Mouse (Mus musculus) layer of hippocampus, adult 8-10 months (tissue): ENCODE data around the gene Angptl3. TPM values are rescaled to one million over a fixed set of nuclear protein-coding genes. Genes with fewer than 3 reads are reported as not detected.

ENCODE experiments used
- DNase-seq, 2 experiments: peaks; one replicate each; pipeline ENCODE4 v3.0.0; 2022; ENCODE audit warnings: low spot score in 2 of 2
- total RNA-seq, 4 experiments: library from RNA; stranded (reverse); gene quantifications; 2 replicates each; pipeline ENCODE4 v1.2.4; 2022

The Angptl3 gene
- total RNA-seq, result under 1 TPM in 2 of 4 experiments, not detected in 2; 0.47 to 0.75 TPM

DNA sequence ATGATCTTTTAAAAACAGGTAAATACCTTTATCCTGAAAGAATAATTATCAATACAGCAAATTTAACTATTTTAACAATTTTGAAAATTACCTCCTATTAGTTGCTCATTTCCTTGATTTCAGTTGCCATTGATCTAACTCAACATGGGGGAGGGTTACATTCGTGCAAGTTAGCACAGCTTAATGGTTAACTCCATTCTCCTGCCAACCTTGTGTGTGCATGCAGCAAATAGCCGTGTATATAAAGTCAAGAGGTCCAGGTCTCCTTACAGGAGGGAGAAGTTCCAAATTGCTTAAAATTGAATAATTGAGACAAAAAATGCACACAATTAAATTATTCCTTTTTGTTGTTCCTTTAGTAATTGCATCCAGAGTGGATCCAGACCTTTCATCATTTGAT is at the start of gene Angptl3:
Gene Angptl3 (plus strand): TSS at position 269 of the 400 bp plus-strand sequence.
- DNase-seq, result no peak

DNA sequence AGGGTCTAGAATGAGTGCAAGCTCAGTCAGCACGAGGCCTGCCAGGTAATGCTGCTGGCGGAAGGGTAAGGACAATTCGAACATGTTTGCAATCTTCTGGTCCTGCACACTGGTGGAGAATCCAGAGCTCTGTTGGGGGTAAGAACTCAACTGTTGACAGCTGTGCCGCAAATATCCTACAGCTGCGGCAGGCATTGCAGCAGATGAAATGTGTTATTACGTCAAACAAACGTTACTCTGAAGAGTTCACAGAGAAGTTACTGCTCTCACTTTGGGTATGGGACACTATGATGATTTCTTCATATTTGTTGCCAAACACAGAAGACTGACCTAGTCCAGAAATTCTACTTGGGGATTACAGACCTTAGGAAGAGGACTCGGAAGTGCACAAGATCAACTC is 46.1 kb upstream of the Angptl3 start:
- no peak for DNase-seq

DNA sequence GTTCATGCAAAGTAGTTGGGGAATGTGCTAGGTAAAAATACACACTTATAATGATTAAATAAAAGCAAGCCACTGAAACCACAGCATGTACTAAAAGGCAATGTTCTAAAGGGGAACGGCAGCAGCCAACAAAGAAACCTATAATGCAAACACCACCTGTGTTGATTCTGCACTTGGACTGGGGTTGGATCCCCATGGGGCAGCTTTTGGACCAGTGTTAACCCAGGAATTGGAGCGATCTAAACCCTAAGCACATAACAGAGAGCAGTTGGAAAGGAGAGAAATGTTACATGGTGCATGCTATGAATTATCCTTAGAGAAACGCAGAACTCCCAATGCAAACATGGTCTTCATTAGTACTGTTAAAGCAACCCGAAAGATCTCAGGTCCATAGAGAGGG is 37.3 kb upstream of the Angptl3 start:
- DNase-seq, result no peak

DNA sequence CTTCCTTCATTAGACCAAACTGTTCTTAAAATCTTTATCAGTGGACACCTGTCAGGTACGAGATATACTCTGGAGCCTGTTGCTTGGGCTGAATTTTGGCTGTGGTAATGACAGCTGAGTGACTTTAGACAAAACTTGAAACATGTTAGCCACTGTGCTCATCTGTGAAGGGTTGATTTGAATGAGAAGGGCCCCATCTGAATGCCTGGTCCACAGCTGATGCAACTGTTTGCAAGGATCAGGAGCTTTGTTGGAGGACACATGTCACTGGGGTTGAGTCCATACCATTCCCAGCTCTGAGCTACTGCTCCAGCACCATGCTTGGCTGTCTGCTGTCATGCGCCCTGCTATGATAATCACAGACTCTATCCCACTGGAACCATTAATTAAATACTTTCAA is 25.2 kb upstream of the Angptl3 start:
- no peak for DNase-seq

DNA sequence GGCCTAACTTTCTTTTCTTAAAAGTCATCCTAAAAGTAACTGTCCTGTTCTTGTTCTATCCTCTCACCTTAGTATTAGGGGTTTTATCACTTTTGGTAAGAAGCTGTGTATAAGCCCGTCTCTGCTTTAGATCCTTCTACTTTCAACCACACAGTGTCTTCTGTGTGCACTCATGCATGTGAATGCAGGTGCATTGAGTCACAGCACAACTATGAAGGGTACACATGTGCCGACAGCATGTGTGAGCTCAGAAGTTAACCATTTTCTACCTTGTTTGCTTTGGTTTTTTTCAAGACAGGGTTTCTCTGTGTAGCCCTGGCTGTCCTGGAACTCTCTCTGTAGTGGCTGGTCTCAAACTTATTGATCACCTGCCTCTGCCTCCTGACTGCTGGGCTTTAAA is 24.4 kb upstream of the Angptl3 start:
- DNase-seq, result no peak

DNA sequence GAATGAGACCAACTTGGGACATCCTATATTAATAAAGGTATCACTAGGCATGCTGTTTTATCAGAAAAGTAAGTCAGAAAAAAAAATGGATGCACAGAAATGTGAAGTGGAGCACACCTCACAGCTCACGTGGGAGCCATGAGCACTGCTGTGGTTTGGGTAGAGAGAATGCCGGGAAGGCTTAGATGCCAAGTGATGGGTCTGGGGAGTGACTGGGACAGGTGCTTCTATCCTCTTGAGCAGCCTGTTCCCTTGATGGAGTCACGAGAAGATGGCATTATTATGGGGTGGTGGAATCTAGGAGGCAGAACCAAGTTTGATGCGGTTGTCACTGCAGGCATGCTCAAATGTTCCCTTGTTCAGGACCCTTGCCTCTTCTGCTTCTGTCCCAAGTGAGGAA is 19.7 kb upstream of the Angptl3 start:
- no peak for DNase-seq

DNA sequence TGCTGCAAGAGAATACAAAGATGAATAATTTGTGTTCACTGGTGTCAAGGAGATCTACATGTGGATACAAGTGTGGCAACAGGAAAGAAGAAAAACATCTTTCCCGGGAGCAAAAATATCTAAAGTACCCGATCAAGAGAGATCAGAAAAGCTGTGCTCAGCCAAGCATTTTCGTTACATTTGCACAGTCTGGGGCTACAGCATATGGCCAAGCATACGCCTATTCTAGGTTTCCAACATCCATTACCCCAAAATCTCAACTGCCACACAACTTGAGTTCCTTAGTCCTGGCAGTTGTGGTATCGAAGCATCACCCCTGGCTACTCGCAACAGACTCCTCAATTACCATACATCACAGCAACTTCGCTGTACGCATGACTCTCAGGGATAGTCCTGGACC is 8.5 kb upstream of the Angptl3 start:
- no peak for DNase-seq

DNA sequence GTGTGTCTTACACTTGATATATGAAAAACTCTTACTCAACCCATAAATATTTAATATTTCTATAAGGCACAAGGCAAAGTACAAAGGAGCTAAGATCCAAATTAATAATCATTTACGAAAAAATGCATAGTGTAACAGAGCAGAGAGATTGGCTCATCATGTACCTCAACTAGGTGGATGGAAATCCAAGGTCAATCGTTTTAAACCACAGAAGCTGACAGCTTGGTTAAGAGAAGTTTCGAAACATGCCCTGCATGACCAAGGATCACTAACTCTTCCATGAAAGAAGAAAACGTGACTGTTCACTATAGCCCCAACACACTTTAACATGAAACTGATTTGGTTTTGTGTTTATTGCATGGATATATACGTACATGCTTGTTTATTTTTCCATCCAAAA is 2.4 kb upstream of the Angptl3 start:
- no peak for DNase-seq

DNA sequence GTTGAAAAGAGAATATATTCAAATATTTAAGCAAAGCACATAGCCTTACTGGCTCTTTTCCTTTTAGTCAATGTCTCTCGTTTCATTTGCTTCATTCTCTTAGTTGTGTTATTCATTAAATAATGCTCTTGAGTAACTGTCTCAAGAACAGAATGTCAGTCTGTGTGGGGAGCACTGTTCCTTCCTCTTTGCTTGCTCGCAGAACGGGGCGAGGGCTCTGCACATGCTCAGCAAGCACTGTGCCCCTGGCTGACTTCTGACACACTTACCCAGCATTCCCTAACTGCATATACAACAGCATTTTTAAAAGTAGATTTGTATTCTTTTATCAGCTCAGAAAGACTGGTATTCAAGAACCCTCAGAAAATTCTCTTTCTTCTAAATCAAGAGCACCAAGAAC is 2.2 kb downstream of the Angptl3 start:
- no peak for DNase-seq

DNA sequence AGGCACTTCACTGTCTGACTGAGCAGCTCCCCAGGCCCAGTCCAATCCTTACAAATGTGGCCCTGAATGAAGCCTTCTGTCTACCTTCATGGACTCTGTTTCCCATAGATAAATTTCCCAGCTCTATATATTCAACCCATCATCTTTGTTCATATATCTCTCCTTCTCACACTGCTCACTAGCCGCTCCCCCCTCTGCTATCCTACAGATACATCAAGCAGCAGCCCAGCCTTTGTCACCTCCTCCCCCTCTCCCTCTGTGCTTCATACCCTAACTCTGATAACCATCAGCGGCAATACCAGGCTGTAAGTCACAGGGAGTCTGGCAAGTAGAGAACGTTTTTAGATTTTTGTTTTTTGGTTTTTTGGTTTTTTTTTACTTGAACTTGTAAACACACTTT is 14.1 kb downstream of the Angptl3 start:
- no peak for DNase-seq

DNA sequence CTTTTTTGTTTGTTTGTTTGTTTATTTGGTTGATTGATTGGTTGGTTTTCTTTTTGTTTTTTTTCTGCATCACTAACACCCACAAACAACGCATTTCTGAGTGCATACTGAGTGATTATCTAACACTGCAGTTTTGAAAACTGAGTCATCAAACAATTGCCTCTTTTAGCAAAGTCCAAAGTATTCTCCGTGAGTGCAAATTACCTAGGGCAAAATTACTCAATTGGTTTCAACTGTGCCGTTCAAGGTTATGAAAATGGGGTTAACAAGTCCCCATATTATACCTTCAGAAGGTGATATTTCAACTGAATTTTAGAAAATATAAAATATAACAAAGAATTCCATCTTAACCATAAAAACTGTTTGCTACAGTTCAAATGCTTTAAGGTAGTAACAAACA is 15.7 kb downstream of the Angptl3 start:
- DNase-seq, result no peak

DNA sequence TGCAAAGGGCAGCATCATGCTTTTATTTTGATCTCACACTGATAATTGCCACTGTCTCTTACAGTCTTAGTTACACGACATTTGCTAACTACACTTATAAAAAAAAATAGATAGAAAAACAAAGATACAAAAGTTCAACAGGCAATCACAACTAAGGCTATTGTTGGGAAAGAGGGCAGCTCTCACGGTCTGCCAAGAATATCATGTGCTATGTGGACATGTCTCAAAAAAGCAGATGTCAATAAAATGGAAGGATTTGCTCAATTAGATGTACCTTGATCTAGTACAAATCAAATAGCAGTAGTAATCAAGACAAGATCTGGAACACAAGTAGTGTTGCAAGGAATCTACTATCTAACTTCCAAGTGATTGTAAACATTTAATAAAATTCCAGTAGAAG is 17.8 kb downstream of the Angptl3 start:
- no peak for DNase-seq

DNA sequence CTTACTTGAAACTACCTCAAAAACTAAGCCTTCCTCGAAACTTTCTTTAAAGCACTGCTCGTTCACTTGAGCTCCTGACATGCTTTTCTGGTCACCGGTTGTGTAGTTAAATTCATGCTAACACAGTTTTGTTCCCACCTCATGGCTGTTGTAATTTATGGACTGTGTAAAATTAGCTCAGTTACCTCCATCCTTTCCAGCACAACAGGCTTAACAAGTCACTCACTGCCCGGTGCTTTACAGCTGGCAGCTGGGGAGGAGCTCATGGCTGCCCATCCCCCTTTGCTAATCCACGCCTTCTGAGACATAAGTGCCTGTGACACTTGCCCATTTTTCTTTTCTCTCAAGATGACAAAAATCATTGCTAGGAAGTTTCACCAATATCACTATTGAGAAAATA is 33.8 kb downstream of the Angptl3 start:
- DNase-seq, result no peak

DNA sequence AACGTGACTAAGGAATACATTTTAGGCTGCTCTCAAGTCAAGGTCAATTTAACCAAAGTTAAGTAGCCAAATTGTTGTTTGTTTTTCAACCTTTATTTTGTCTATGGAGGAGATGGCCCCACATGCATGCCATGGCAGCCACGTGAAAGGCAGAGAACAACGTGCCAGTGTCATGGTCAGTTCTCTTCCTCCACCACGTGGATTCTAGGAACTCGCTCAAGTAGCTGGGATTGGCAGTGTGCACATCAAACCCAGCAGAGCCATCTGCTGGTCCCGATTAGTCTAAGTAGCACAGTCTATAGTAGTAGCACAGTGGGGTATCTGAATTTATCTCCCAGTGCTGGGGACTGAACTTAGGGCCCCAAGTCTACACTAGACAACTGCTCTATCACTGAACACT is 38.1 kb downstream of the Angptl3 start:
- no peak for DNase-seq

DNA sequence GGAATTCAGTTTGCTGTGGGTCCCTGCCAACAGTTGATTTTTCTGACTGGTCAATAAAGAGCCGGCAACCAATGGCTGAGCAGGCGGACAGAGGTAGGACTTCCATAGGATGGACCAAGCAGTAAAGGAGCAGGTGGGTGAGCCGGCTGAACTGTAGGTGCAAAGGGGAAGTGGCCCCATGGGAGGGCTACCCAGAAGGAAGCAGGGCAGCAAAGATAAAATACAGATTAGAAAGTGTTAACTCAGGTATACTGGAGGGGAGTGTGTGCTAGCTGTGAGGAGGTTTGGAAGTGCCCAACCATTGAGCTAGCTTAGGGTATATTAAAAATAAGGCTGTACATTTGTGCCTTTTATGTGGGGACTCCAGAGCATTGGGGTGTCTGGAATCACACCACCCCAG is 47.3 kb downstream of the Angptl3 start:
- no peak for DNase-seq

DNA sequence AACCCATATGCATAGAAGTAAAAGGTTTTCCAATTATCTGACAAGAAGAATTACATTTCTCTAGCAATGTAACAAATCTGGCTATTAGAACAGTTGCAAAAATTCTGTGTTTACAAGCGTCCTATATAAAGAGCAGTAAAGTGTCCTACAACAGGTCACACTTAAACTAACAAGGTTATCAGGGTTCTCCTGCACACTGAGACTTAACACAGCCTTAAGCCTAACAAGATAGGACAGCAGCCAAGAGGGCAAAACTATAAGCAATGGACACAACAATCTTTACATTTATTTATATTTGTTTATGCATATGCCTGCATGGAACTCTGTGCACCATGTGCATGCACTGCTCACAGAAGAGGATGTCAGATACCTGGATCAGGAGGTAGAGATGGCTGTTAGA is 50.4 kb downstream of the Angptl3 start:
- DNase-seq, result no peak

DNA sequence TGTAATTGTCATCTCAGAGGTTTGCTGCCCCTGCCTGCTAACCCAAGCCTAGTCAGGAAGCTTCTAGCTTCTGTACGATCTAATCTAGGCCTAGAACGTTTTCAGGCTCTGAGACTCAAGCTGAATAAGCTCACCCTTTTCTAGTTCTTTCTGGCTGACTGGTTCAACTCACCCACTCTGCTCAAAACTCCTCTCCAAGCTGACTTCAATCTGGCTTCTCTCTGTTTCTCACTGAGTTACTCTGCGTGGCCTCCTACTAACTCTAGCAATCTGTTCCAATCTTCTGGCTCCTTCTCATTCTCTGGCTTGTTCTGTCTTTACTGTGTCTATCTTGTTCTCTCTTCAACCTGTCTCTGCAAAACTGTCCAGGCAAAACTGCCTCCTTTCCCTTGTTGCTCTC is 53.1 kb downstream of the Angptl3 start:
- no peak for DNase-seq

DNA sequence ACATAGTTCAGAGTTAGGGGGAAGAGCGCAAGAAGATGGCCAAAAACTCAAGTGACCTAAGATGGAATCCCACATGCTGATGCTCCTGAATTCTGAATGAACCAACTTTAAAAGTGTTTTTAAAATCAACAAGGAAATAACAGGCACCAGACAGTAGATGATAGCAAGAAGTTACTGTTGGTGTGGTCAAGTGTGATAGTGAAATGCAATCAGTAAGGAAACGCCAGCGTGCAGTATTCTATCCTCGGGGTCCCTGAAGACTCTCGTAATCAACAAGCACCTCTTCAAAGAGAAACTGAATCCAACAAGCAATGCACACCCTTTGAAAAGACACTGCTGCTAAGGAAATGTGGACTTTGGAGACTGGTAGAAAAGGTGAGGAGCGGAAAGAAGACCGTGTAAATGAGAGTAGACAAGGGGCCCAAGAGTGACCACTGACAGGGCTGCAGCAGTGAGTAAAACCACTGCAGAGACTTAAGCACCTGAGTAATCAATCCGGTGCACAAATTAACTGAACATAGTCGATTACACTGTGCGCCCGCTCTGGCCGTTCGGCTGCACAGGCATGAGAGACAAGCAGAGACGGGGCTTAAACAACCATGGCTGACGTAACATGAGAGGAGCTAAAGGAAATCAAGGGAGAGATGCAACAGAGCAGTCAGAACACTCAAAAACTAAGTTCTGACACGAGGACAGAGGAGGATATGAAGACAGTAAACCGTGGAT is 57.2 kb downstream of the Angptl3 start:
- DNase-seq, result no peak

DNA sequence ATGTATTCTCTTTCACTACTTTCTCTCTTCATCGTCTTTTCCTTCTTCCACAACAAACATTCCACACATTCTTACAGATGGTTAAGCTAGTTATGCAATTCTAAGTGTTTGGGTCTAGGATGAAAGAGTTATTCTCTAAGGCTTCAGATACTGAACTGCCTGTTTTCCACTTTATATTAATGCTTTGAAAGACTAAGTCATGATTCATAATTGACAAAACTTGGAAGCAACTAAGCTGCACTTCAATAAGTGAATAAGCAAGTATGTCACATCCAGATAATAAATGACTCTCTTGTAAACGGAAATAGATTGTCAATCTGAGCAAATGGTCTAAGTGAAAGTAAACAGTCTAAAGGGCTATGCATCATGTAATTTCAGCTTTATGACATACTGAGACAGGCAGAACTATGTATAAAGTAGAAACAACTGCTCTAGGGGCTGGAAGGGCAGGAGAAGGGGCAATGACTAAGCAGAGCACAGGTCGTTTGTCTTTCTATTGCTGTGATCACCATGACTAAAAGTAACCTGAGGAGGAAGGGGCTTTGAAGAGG is 60.5 kb downstream of the Angptl3 start:
- no peak for DNase-seq

DNA sequence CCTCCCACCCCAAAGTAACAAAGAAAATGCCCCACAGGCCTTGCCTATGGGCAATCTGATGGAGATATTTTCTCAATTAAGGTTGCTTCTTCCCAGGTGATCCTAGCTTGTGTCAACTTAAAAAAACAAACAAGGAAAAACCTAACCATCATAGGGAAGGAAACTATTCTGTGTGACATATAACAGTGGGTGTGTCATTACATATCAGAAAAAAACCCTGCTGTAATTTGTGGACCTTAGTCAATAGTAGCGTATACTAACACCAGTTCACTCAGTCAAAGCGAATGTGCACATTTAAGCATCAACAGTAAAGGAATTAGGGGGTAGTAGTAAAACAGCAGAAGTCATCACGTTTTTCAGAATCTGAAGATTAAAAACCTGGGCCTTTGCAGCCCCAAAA is 61.0 kb downstream of the Angptl3 start:
- no peak for DNase-seq
